Mouse (Mus musculus): ENCODE measurements around the gene Dhdh. TPM values are rescaled to one million over a fixed set of nuclear protein-coding genes. Genes with fewer than 3 reads are reported as not detected.

Gene Dhdh
- polyA plus RNA-seq, 1 experiment from 2014 or later, result 4.9 TPM

DNA sequence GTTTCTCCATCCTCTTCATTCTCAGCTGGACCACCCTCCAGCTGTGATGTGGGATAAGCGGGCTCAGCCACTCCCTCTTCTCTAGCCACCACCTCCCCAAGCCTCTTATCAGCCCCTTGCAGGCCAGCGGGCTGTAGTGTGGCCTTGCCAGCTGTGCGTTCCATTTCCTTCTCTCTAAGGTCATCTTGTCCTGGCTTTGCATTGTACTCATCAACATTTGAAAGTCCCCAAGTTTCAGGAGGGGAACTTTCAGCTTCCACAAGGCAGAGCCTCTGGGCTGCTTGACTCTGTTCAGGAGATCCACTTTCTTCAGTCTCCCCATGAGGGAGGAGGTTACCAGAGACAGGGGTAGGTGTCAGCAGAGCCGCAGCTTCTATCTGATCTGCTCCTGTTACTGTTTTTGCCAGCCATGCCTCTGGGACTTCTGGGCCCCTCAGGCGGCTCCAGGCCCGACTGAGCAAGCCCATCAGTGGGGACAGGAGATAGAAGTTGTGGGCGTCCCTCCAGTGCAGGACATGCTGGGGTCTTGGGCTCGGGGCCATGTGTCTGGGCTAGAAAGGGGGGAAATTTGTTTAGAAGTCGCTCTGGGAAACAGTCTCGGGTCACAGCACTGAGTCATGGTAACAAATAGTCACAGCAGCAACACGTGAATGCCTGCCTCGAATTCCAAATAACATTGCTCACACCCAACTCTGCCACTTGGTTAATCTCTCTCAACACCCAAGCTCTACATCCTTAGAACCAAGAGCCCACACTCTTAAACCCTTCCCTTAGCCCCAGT is 36.4 kb upstream of the Dhdh start:
- peak; percentile 75 for ATAC-seq (replicated peaks; ENCODE audit: insufficient number of reproducible peaks, low FRiP score, low TSS enrichment)
- peak overlapping the region; percentile 96 for H3K27ac ChIP-seq (ENCODE audit: low read depth, low read length)
- WGBS (ENCODE audit: insufficient replicate concordance), result 6% methylated on average over 12 of the region's 12 CpGs
- H3K9ac ChIP-seq (ENCODE audit: low read depth, low read length), result peak overlapping the region; percentile 96
- H3K4me1 ChIP-seq (ENCODE audit: control insufficient read depth, insufficient read depth, low read length), result peaks cover 21% of the 10 kb centered on the region
- peak overlapping the region; percentile 79 for H3K4me2 ChIP-seq
- H3K36me3 ChIP-seq (ENCODE audit: control insufficient read depth, insufficient read depth, low read length), result no peaks in the 10 kb centered on the region
- H3K4me3 ChIP-seq (ENCODE audit: low read depth, low read length), result peak overlapping the region; percentile 74
- H3K9me3 ChIP-seq (replicated peaks; ENCODE audit: control insufficient read depth, low read length), result no peaks in the 10 kb centered on the region
- H3K27me3 ChIP-seq (ENCODE audit: control insufficient read depth, insufficient read depth, low read length), result no peaks in the 10 kb centered on the region

GRCm38 (mm10) chr7:45523678-45524170 is 35.1 kb upstream of the Dhdh start:
- H3K4me2 ChIP-seq, result peak overlapping the region; percentile 64
- ATAC-seq (replicated peaks; ENCODE audit: insufficient number of reproducible peaks, low FRiP score, low TSS enrichment), result no peak
- H3K36me3 ChIP-seq (ENCODE audit: control insufficient read depth, insufficient read depth, low read length), result no peaks in the 10 kb centered on the region
- H3K4me3 ChIP-seq (ENCODE audit: low read depth, low read length), result peak overlapping the region; percentile 57
- WGBS (ENCODE audit: insufficient replicate concordance), result 71% methylated on average over 13 of the region's 13 CpGs
- no peaks in the 10 kb centered on the region for H3K27me3 ChIP-seq (ENCODE audit: control insufficient read depth, insufficient read depth, low read length)
- peaks cover 14% of the 10 kb centered on the region for H3K4me1 ChIP-seq (ENCODE audit: control insufficient read depth, insufficient read depth, low read length)
- peak overlapping the region; percentile 23 for H3K27ac ChIP-seq (ENCODE audit: low read depth, low read length)
- H3K9me3 ChIP-seq (replicated peaks; ENCODE audit: control insufficient read depth, low read length), result no peaks in the 10 kb centered on the region
- peak overlapping the region; percentile 73 for H3K9ac ChIP-seq (ENCODE audit: low read depth, low read length)

GRCm38 (mm10) chr7:45522957-45523676 is 34.5 kb upstream of the Dhdh start:
- Histone ChIP-seq H3K27ac (ENCODE audit: low read depth, low read length) (peak overlapping the region; percentile 23), H3K4me3 (ENCODE audit: low read depth, low read length) (peak overlapping the region; percentile 57), H3K4me2 (peak overlapping the region; percentile 64), H3K36me3 (ENCODE audit: control insufficient read depth, insufficient read depth, low read length) (no peaks in the 10 kb centered on the region), H3K9ac (ENCODE audit: low read depth, low read length) (peak overlapping the region; percentile 73), H3K27me3 (ENCODE audit: control insufficient read depth, insufficient read depth, low read length) (no peaks in the 10 kb centered on the region), H3K9me3 (replicated peaks; ENCODE audit: control insufficient read depth, low read length) (no peaks in the 10 kb centered on the region), H3K4me1 (ENCODE audit: control insufficient read depth, insufficient read depth, low read length) (peaks cover 14% of the 10 kb centered on the region)
- WGBS (ENCODE audit: insufficient replicate concordance), result 58% methylated on average over 18 of the region's 18 CpGs
- no peak for ATAC-seq (replicated peaks; ENCODE audit: insufficient number of reproducible peaks, low FRiP score, low TSS enrichment)

DNA sequence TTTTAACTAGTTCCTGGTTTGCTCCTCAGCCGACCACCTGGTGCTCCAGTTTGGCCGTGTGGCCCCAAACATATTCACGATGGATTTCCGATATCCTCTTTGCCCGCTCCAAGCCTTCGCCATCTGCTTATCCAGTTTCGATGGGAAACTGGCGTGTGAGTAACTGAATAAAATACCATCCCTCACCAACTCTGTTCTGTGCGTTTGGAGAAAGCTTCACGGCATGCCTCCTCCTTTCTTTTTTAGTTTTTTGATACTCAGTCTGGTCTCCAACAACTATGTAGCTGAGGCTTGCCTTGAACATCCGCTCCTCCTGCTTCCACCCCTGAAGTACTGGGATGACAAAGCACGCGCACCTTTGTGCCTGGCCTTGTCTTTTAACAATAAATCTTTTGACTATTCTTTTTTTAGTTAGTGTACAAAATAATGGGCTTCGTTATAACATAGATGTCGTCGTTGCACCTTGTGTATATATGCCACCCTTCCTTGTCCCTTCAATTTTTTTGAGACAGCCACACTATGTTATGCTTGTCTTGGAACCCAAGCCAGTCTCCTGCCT is 33.7 kb upstream of the Dhdh start:
- Histone ChIP-seq H3K4me3 (ENCODE audit: low read depth, low read length) (peak overlapping the region; percentile 57), H3K4me1 (ENCODE audit: control insufficient read depth, insufficient read depth, low read length) (peaks cover 14% of the 10 kb centered on the region), H3K4me2 (peak overlapping the region; percentile 64), H3K9ac (ENCODE audit: low read depth, low read length) (peak overlapping the region; percentile 80), H3K27ac (ENCODE audit: low read depth, low read length) (no peak overlapping the region), H3K36me3 (ENCODE audit: control insufficient read depth, insufficient read depth, low read length) (no peaks in the 10 kb centered on the region), H3K27me3 (ENCODE audit: control insufficient read depth, insufficient read depth, low read length) (no peaks in the 10 kb centered on the region), H3K9me3 (replicated peaks; ENCODE audit: control insufficient read depth, low read length) (no peaks in the 10 kb centered on the region)
- ATAC-seq (replicated peaks; ENCODE audit: insufficient number of reproducible peaks, low FRiP score, low TSS enrichment), result no peak
- 53% methylated on average over 16 of the region's 16 CpGs for WGBS (ENCODE audit: insufficient replicate concordance)

- Histone ChIP-seq H3K27me3 (ENCODE audit: control insufficient read depth, insufficient read depth, low read length) (no peaks in the 10 kb centered on the region), H3K9ac (ENCODE audit: low read depth, low read length) (peak overlapping the region; percentile 80), H3K9me3 (replicated peaks; ENCODE audit: control insufficient read depth, low read length) (no peaks in the 10 kb centered on the region), H3K4me2 (peak overlapping the region; percentile 64), H3K4me1 (ENCODE audit: control insufficient read depth, insufficient read depth, low read length) (peaks cover 14% of the 10 kb centered on the region), H3K36me3 (ENCODE audit: control insufficient read depth, insufficient read depth, low read length) (no peaks in the 10 kb centered on the region), H3K27ac (ENCODE audit: low read depth, low read length) (peak overlapping the region; percentile 82), H3K4me3 (ENCODE audit: low read depth, low read length) (peak overlapping the region; percentile 57)
- WGBS (ENCODE audit: insufficient replicate concordance), result under 1% methylated on average over 28 of the region's 28 CpGs
- no peak for ATAC-seq (replicated peaks; ENCODE audit: insufficient number of reproducible peaks, low FRiP score, low TSS enrichment)
Measured at GRCm38 (mm10) chr7:45521728-45522184, 33.2 kb upstream of the Dhdh start.

GRCm38 (mm10) chr7:45520605-45521004 is 32.0 kb upstream of the Dhdh start:
- Histone ChIP-seq H3K27ac (ENCODE audit: low read depth, low read length) (no peak overlapping the region), H3K4me3 (ENCODE audit: low read depth, low read length) (no peak overlapping the region), H3K27me3 (ENCODE audit: control insufficient read depth, insufficient read depth, low read length) (no peaks in the 10 kb centered on the region), H3K9ac (ENCODE audit: low read depth, low read length) (no peak overlapping the region), H3K4me1 (ENCODE audit: control insufficient read depth, insufficient read depth, low read length) (peaks cover 18% of the 10 kb centered on the region), H3K4me2 (no peak overlapping the region), H3K9me3 (replicated peaks; ENCODE audit: control insufficient read depth, low read length) (no peaks in the 10 kb centered on the region), H3K36me3 (ENCODE audit: control insufficient read depth, insufficient read depth, low read length) (no peaks in the 10 kb centered on the region)
- no peak for ATAC-seq (replicated peaks; ENCODE audit: insufficient number of reproducible peaks, low FRiP score, low TSS enrichment)
- 90% methylated on average over 7 of the region's 7 CpGs for WGBS (ENCODE audit: insufficient replicate concordance)

GRCm38 (mm10) chr7:45519345-45520120 is 30.9 kb upstream of the Dhdh start:
- no peak overlapping the region for H3K27ac ChIP-seq (ENCODE audit: low read depth, low read length)
- H3K9ac ChIP-seq (ENCODE audit: low read depth, low read length), result no peak overlapping the region
- peaks cover 12% of the 10 kb centered on the region for H3K4me1 ChIP-seq (ENCODE audit: control insufficient read depth, insufficient read depth, low read length)
- no peaks in the 10 kb centered on the region for H3K27me3 ChIP-seq (ENCODE audit: control insufficient read depth, insufficient read depth, low read length)
- 71% methylated on average over 8 of the region's 8 CpGs for WGBS (ENCODE audit: insufficient replicate concordance)
- no peaks in the 10 kb centered on the region for H3K9me3 ChIP-seq (replicated peaks; ENCODE audit: control insufficient read depth, low read length)
- no peaks in the 10 kb centered on the region for H3K36me3 ChIP-seq (ENCODE audit: control insufficient read depth, insufficient read depth, low read length)
- H3K4me3 ChIP-seq (ENCODE audit: low read depth, low read length), result no peak overlapping the region
- no peak for ATAC-seq (replicated peaks; ENCODE audit: insufficient number of reproducible peaks, low FRiP score, low TSS enrichment)
- H3K4me2 ChIP-seq, result no peak overlapping the region

DNA sequence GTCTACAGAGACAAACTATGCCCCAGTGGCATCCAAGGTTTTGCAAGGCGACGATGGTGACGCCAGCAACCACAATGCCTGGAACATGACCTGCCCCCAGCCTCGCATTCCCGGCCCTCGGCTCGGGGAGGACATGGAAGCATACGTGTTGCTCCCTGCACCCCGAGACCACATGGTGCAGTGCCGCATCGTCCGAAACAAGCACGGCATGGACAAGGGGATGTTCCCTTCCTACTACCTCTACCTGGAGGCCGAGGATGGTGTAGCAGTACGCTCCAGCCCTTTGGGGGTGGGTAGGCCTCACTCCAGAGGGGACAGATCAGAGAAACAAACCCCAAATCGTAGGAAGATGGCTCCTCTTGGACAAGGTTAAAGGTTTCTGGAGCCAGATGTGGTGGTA is 30.0 kb upstream of the Dhdh start:
- WGBS (ENCODE audit: insufficient replicate concordance), result 93% methylated on average over 16 of the region's 16 CpGs
- ATAC-seq (replicated peaks; ENCODE audit: insufficient number of reproducible peaks, low FRiP score, low TSS enrichment), result no peak

More for the DNA sequence above, 30.0 kb upstream of the Dhdh start:
- Histone ChIP-seq H3K4me1 (ENCODE audit: control insufficient read depth, insufficient read depth, low read length) (peaks cover 10% of the 10 kb centered on the region), H3K27ac (ENCODE audit: low read depth, low read length) (no peak overlapping the region), H3K9me3 (replicated peaks; ENCODE audit: control insufficient read depth, low read length) (no peaks in the 10 kb centered on the region), H3K9ac (ENCODE audit: low read depth, low read length) (no peak overlapping the region), H3K36me3 (ENCODE audit: control insufficient read depth, insufficient read depth, low read length) (no peaks in the 10 kb centered on the region), H3K27me3 (ENCODE audit: control insufficient read depth, insufficient read depth, low read length) (no peaks in the 10 kb centered on the region), H3K4me2 (no peak overlapping the region), H3K4me3 (ENCODE audit: low read depth, low read length) (no peak overlapping the region)

Measured in heart, embryonic 11.5 days (tissue).